Mouse (Mus musculus) liver, embryonic 15.5 days (tissue): ENCODE results near the gene Zfp108. TPM values are rescaled to one million over a fixed set of nuclear protein-coding genes. Genes with fewer than 3 reads are reported as not detected.
A peak's percentile ranks its signal among the peaks of the same experiment; 100 is the strongest.

ENCODE experiments used
- ATAC-seq: fragments of 200-750 bp; cut with Nextera tagmentation; 2 replicates; pipeline ENCODE4 v1.8.0; 2017; ENCODE audit warnings: moderate number of reproducible peaks, mild to moderate bottlenecking, moderate library complexity; ENCODE audit not compliant: insufficient read depth
- H3K27ac ChIP-seq: fragments of 300-500 bp; sonication (generic); replicated peaks from 2 replicates; pipeline ENCODE4 v1.5.1; 2015; ENCODE audit warnings: mild to moderate bottlenecking, inconsistent platforms
- H3K27me3 ChIP-seq: fragments of 300-500 bp; sonication (generic); 2 replicates; pipeline ENCODE4 v1.6.1; 2015; ENCODE audit warnings: mild to moderate bottlenecking, inconsistent platforms
- H3K36me3 ChIP-seq: fragments of 300-500 bp; sonication (generic); replicated peaks from 2 replicates; pipeline ENCODE4 v1.6.1; 2015; ENCODE audit warnings: moderate library complexity, mild to moderate bottlenecking, inconsistent platforms
- H3K4me1 ChIP-seq: fragments of 300-500 bp; sonication (generic); replicated peaks from 2 replicates; pipeline ENCODE4 v1.6.1; 2015; ENCODE audit warnings: inconsistent platforms
- H3K4me2 ChIP-seq: fragments of 300-500 bp; sonication (generic); 2 replicates; pipeline ENCODE4 v1.6.1; 2015; ENCODE audit warnings: moderate library complexity, mild to moderate bottlenecking, inconsistent platforms
- H3K4me3 ChIP-seq: fragments of 300-500 bp; sonication (generic); replicated peaks from 2 replicates; pipeline ENCODE4 v1.5.1; 2015; ENCODE audit warnings: mild to moderate bottlenecking, inconsistent platforms
- H3K9ac ChIP-seq: fragments of 300-500 bp; sonication (generic); 2 replicates; pipeline ENCODE4 v1.6.1; 2015; ENCODE audit warnings: moderate library complexity, mild to moderate bottlenecking, inconsistent platforms
- H3K9me3 ChIP-seq: fragments of 300-500 bp; sonication (generic); replicated peaks from 2 replicates; pipeline ENCODE4 v1.6.1; 2016; ENCODE audit warnings: inconsistent platforms
- WGBS: fragments of 180-500 bp; shearing (Covaris S2); methylation state at CpG from one replicate; pipeline ENCODE4 v1.1.7; 2015; ENCODE audit warnings: mixed read lengths; ENCODE audit not compliant: insufficient replicate concordance; 5-methylcytosine and 5-hydroxymethylcytosine counted together
- polyA plus RNA-seq: library from polyadenylated mRNA; unstranded; fragments of >200 nt; fragmentation: Nextera tagmentation; extraction: Ambion mirVana; gene quantifications from 2 replicates; pipeline ENCODE4 v1.2.1, GENCODE M21; 2015

Gene Zfp108
- 0.38 and 0.51 TPM in 2 replicates for polyA plus RNA-seq

DNA sequence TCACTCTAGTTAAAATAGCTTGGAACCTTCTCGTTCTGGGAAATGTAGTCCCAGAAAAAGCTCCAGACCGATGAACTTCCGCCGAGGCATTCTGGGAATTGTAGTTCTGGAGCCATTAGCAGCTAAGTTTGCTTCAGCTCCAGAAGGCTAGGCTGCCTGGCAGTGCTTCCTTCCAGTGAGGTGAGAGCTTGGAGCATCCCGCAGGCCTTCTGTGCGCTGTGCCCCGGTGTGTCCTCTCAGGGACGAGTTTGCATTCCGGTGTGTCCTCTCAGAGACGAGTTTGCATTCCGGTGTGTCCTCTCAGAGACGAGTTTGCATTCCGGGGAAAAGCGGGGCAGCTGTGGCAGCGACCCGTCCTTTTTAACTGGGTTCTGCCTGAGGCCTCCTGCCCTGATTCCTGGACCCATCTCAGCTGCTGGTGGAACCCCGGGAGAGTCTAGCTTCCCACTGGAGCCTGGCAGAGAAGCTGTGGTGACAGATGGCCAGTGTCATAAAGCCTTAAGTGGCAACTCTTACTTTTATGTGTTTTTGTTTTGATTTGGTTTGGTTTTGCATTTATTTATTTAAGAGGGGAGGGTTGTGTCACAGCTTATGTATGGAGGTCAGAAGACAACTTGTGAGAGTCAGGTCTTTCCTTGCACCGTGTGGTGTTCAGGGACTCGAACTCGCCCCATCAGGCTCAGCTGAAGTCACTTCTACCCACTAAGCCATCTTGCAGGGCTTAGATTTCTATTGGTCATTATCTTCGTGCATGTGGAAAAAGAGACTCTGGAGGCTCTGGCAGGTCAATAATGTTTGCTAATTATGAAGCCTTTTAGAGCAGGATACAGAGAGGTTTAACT, at the start of gene Zfp108:
Gene Zfp108 (plus strand): TSS at position 162 of the 842 bp plus-strand sequence.
- WGBS, result 17% methylated on average over 21 of the region's 21 CpGs
- H3K4me2 ChIP-seq, result peak within 1 kb of the TSS; percentile 63
- H3K27ac ChIP-seq, result no peak within 1 kb of the TSS

DNA sequence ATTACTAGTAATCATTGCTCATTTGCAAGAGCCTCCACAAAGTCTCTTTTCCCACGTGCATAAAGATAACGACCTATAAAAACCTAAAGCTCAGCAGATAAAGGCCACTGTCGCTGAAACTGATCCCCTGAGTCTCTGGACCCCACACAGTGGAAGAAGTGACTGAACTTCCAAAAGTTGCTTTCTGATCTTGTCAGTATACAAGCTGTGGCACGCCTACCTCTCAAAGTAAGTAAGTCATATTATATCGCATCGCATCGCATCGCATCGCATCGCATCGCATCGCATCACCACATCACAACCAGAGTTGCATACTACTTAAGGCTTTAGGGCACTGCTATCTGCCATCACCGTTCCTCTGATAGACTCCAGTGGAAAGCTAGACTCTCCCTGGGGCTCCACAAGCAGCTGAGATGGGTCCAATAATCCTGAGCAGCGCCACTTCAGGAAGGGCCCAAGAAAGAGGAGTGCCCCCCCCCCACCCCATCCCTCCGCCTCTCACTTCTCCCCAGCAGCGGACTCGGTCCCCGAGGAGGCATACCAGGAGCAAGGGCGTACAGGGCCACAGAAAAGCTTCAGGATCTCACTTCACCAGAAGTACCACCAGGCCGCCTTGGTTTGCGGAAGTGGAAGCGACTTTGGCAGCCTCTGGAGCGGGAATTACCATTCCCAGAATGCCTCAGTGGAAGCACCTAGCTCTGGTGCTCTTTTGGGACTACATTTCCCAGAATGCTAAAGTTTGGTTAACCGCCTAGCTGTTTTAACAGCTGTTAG, 46.9 kb upstream of the Zfp108 start:
- H3K4me2 ChIP-seq, result peak overlapping the region; percentile 66
- H3K9ac ChIP-seq, result peak overlapping the region; percentile 51
- peak overlapping the region; percentile 59 for H3K4me3 ChIP-seq
- peaks cover 5% of the 10 kb centered on the region; the same call in 1 of the 2 replicates for H3K4me1 ChIP-seq
- H3K9me3 ChIP-seq, result no peaks in the 10 kb centered on the region
- 0 out of 2 replicates have a peak overlapping the region, but pooled peaks have one; percentile 24 for H3K27ac ChIP-seq
- no peaks in the 10 kb centered on the region for H3K27me3 ChIP-seq
- peaks cover 4% of the 10 kb centered on the region for H3K36me3 ChIP-seq
- peak; percentile 47 for ATAC-seq
- 14% methylated on average over 24 of the region's 24 CpGs for whole genome bisulfite sequencing

More for the DNA sequence above, at the start of gene Zfp108:
- Histone ChIP-seq H3K36me3 (no peaks in the 10 kb centered on the region), H3K9me3 (no peaks in the 10 kb centered on the region), H3K27me3 (no peaks in the 10 kb centered on the region), H3K4me1 (peaks cover 7% of the 10 kb centered on the region; the same call in 1 of the 2 replicates), H3K4me3 (peak within 1 kb of the TSS; percentile 56), H3K9ac (peak within 1 kb of the TSS; percentile 35; the same call in 1 of the 2 replicates)
- peak; percentile 67 for ATAC-seq

DNA sequence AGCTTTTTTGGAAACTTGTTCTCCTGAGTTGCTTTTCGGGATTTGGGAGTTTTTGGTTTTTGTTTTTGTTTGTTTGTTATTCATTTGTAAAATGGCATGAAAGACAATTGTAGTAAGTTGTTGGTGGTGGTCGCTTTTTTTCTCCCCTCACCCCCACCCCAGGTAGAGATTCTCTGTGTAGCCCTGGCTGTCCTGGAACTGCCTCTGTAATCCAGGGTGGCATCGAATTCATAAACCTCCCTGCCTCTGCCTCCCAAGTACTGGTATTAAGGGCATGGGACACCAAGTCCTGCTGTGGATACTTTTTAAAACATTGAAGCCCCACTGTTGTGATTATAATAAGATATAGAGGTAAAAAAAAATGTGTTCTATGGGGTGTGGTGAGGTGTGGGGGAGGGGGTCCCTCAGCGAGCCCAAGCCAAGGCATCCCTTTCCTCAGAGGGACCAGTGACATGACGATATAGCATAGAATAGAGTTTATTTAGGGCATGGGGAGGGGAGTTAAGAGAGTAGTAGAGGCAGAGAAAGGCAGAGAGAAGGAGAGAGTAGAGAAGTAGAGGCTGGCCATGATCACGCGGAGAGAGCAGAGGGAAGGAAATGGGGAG, 46.2 kb upstream of the Zfp108 start:
- H3K4me3 ChIP-seq, result peak overlapping the region; percentile 59
- no peak overlapping the region for H3K27ac ChIP-seq
- no peaks in the 10 kb centered on the region for H3K36me3 ChIP-seq
- no peak for ATAC-seq
- peak overlapping the region; percentile 66 for H3K4me2 ChIP-seq
- H3K27me3 ChIP-seq, result no peaks in the 10 kb centered on the region
- H3K9ac ChIP-seq, result no peak overlapping the region
- 44% methylated on average over 7 of the region's 7 CpGs for WGBS
- no peaks in the 10 kb centered on the region for H3K9me3 ChIP-seq
- H3K4me1 ChIP-seq, result peaks cover 5% of the 10 kb centered on the region; the same call in 1 of the 2 replicates

DNA sequence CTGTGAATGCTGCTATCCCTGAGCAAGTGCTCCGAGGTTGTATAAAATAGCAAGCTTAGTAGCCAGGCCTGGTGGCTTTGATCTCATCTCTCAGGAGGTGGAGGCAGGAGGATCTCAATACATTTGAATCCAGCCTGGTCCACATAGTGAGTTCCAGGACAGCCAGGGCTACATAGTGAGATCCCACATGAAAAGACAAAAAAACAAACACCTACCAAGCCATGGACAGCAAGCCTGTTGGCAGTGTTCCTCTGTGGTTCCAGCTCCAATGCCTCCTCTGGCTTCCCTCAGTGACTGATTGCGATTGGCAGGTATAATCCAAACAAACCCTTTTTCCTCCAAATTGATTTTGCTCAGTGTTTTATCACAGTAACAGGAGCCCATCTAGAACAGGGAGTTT, 44.3 kb upstream of the Zfp108 start:
- Histone ChIP-seq H3K4me3 (no peak overlapping the region), H3K36me3 (no peaks in the 10 kb centered on the region), H3K27me3 (no peaks in the 10 kb centered on the region), H3K4me1 (peaks cover 5% of the 10 kb centered on the region; the same call in 1 of the 2 replicates), H3K27ac (no peak overlapping the region), H3K4me2 (no peak overlapping the region), H3K9ac (no peak overlapping the region), H3K9me3 (no peaks in the 10 kb centered on the region)
- ATAC-seq, result no peak
- 61% methylated on average over 2 of the region's 2 CpGs for WGBS

DNA sequence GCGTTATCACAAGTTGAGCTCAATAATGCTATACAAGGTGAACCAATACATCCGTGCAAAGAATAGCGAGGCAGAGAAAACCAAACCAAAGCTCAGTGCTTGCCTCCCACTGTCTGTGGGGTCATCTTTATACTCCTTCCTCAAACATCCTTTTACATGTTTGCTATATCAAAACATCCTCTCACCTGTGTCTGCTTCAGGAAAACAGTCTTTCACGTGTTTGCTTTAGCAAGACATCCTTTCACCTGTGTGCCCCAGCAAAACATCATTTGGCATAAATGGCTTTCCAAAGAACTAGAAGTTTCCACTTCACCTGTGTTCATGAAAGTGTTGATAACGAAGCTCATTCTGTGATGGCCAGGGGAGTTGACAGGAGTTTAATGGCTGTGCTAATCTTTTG, 43.3 kb upstream of the Zfp108 start, which contains the start of gene Zfp111:
Gene Zfp111 (minus strand): TSS at position 101 of the 400 bp plus-strand sequence.
- H3K9me3 ChIP-seq, result no peaks in the 10 kb centered on the region
- H3K4me1 ChIP-seq, result peaks cover 5% of the 10 kb centered on the region; the same call in 1 of the 2 replicates
- no peak within 1 kb of the TSS for H3K4me2 ChIP-seq
- no peak within 1 kb of the TSS for H3K9ac ChIP-seq
- no peak within 1 kb of the TSS for H3K27ac ChIP-seq
- no peaks in the 10 kb centered on the region for H3K27me3 ChIP-seq
- H3K4me3 ChIP-seq, result no peak within 1 kb of the TSS
- H3K36me3 ChIP-seq, result no peaks in the 10 kb centered on the region
- 68% methylated on average over 5 of the region's 5 CpGs for WGBS
- ATAC-seq, result no peak

DNA sequence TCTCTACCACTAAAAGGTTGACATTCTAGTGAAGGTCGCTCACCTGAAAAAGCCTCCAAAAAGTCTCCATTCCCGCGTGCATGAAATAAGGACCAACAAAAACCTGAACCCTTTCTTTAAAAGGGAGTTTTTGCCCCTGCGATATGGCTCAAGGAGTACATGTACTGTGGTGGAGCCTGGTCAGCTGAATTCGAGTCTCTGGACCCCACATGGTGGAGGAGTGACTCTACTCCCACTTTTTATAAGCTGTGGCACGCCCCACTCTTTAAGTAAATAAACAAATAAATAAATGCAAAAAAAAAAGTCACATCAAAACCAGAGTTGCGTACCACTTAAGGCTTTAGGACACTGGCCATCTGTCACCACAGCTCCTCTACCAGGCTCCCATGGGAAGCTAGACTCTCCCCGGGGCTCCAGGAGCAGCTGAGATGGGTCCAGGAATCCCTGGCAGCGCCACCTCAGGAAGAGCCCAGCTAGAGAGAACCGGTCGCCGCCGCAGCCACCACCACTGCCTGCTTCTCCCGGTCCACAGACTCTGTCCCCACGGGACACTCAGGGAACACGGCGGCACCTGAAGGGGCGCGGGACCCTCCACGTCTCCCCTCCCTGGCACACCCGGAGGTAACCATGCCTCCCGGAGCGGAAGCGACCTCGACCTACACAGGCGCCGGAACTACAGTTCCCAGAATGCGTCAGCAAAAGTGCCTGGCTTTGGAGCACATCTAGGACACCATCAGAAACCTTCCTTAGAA, 17.4 kb upstream of the Zfp108 start, which contains the start of gene Zfp109:
Gene Zfp109 (minus strand): TSS at position 521 of the 752 bp plus-strand sequence.
- H3K9me3 ChIP-seq, result no peaks in the 10 kb centered on the region
- no peaks in the 10 kb centered on the region for H3K27me3 ChIP-seq
- peak within 1 kb of the TSS; percentile 50; the same call in 1 of the 2 replicates for H3K9ac ChIP-seq
- peak within 1 kb of the TSS; percentile 67 for H3K4me3 ChIP-seq
- H3K4me2 ChIP-seq, result peak within 1 kb of the TSS; percentile 70
- peaks cover 6% of the 10 kb centered on the region; the same call in 1 of the 2 replicates for H3K4me1 ChIP-seq
- ATAC-seq, result peak; percentile 58
- H3K27ac ChIP-seq, result no peak within 1 kb of the TSS
- H3K36me3 ChIP-seq, result no peaks in the 10 kb centered on the region
- 4% methylated on average over 28 of the region's 28 CpGs for WGBS

DNA sequence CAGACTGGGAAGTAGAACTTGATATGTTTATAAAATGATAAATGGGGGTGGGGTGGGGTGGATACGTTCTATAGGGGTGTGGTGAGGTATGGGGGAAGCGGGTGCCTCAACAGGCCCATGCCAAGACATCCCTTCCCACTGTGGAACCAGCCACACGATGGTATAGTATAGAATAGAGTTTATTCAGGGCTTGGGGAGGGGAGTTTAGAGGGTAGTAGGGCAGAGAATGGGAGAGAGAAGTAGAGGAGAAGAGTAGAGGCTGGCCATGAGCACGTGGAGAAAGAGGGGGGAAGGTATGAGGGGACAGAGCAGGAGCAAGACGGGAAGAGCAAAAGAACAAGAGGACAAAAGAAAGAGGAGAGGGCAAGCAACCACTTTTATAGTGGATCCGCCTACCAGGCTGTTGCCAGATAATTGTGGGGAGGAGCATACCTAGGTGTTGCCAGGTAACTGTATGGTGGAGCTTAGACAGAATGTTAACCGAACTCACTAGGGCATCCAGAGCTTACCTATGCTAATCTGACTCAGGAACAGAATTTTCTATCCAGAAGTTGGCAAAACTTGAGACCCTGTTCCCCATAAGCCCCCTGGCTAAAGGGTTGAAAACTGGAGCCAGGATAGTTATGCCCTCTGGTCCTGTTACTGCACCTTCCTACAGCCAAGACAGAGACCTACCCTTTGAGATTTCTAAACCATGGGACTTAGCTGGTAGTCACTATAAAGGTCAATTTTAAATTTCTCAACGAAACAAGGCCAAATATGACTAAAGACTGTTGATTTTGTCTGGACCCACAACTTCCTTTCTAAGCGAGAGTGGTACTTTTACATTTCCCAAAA, 597 bp upstream of the Zfp108 start:
- Histone ChIP-seq H3K4me1 (peaks cover 7% of the 10 kb centered on the region; the same call in 1 of the 2 replicates), H3K27me3 (no peaks in the 10 kb centered on the region), H3K9ac (no peak overlapping the region; the same call in 1 of the 2 replicates), H3K4me2 (peak overlapping the region; percentile 63), H3K27ac (no peak overlapping the region), H3K9me3 (no peaks in the 10 kb centered on the region), H3K36me3 (no peaks in the 10 kb centered on the region), H3K4me3 (peak overlapping the region; percentile 56)
- 0 out of 2 replicates have a peak, but pooled peaks have one; percentile 18 for ATAC-seq
- WGBS, result 54% methylated on average over 9 of the region's 9 CpGs

DNA sequence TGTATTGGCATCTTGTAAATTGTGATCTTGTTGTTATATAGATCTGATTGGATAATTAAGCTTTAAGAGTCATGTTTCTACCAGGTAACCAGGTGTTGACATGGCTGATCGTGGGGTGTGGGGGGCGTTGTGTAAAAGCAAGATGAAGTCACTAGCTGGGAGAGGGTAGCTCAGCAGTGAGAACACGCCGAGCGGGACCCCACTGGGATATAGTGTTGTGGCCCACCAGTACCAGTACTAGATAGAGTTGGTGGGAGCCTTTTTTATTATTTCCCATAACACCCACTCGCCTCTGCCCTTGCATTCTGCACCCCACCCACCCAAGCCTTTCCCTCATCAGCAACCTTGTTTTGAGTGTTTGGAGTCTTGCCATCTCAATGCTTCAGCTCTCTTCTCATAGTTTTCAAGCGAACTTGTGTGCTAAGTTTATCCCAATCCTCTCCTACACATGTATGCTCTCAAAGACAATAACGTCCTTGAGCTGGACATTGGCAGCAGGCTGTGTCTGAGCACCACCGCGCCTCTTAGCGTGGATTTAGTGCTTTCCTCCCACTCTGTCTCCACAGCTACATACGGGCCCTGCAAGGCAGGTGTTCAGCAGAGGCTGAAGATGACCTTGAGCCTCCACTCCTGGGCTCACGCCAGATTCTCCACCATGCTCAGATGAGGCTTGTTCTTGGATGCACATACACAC, 4.9 kb downstream of the Zfp108 start:
- ATAC-seq, result no peak
- WGBS, result 73% methylated on average over 13 of the region's 13 CpGs
- Histone ChIP-seq H3K9me3 (no peaks in the 10 kb centered on the region), H3K4me1 (peaks cover 3% of the 10 kb centered on the region; the same call in 1 of the 2 replicates), H3K27ac (no peak overlapping the region), H3K4me3 (no peak overlapping the region), H3K36me3 (no peaks in the 10 kb centered on the region), H3K9ac (no peak overlapping the region), H3K4me2 (no peak overlapping the region), H3K27me3 (no peaks in the 10 kb centered on the region)

DNA sequence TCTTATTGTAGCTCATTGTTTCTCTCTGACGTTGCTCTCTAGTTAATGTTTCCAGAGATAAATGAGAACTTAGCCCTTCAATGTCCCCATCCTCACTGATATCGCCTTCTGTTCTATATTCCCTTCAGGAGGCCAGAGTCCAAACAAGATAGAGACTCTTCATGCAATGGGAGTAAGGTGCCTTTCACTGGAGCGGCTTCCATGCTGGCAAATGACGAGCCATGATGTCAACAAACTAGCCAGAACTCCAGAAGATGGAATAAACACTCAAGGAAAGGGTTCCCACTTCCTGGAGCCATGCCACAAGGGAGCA, 5.4 kb downstream of the Zfp108 start:
- Histone ChIP-seq H3K27me3 (no peaks in the 10 kb centered on the region), H3K4me3 (no peak overlapping the region), H3K4me1 (peaks cover 3% of the 10 kb centered on the region; the same call in 1 of the 2 replicates), H3K27ac (no peak overlapping the region), H3K36me3 (no peaks in the 10 kb centered on the region), H3K4me2 (no peak overlapping the region), H3K9ac (no peak overlapping the region), H3K9me3 (no peaks in the 10 kb centered on the region)
- no peak for ATAC-seq
- 67% methylated on average over 4 of the region's 4 CpGs for WGBS
